Mouse (Mus musculus) lung, adult 18-20 months (tissue): Measurements from ENCODE around the gene Trim9.

Source experiments
- DNase-seq, 2 experiments: peaks; one replicate each; pipeline ENCODE4 v3.0.0; 2022; ENCODE audit warnings: mixed read lengths in 2 of 2

Gene Trim9

GRCm38 (mm10) chr12:70347202-70347841 is at the start of gene Trim9:
Gene Trim9, minus strand, starts transcription at chr12:70347614.
- DNase-seq, result peak; percentile 89 to 91

- DNase-seq, result no peak
Measured at GRCm38 (mm10) chr12:70395061-70395460, 47.6 kb upstream of the Trim9 start.

GRCm38 (mm10) chr12:70391236-70391635 is 43.8 kb upstream of the Trim9 start:
- no peak for DNase-seq

GRCm38 (mm10) chr12:70374976-70375375 is 27.6 kb upstream of the Trim9 start:
- DNase-seq, result no peak

GRCm38 (mm10) chr12:70372874-70373273 is 25.5 kb upstream of the Trim9 start:
- DNase-seq, result no peak

- no peak for DNase-seq
Measured at GRCm38 (mm10) chr12:70369348-70369747, 21.9 kb upstream of the Trim9 start.

GRCm38 (mm10) chr12:70368820-70369219 is 21.4 kb upstream of the Trim9 start:
- no peak for DNase-seq

GRCm38 (mm10) chr12:70367326-70368248 is 20.2 kb upstream of the Trim9 start:
- peak in 1 of 2 experiments; percentile 5 for DNase-seq

- no peak for DNase-seq
Measured at GRCm38 (mm10) chr12:70363016-70363415, 15.6 kb upstream of the Trim9 start.

GRCm38 (mm10) chr12:70360276-70360675 is 12.9 kb upstream of the Trim9 start:
- DNase-seq, result no peak

GRCm38 (mm10) chr12:70359443-70359842 is 12.0 kb upstream of the Trim9 start:
- DNase-seq, result no peak

- DNase-seq, result no peak
Measured at GRCm38 (mm10) chr12:70354926-70355325, 7.5 kb upstream of the Trim9 start.

GRCm38 (mm10) chr12:70350490-70350889 is 3.1 kb upstream of the Trim9 start:
- DNase-seq, result no peak

GRCm38 (mm10) chr12:70349788-70350187 is 2.4 kb upstream of the Trim9 start:
- no peak for DNase-seq

GRCm38 (mm10) chr12:70348026-70348425 is 612 bp upstream of the Trim9 start:
- no peak for DNase-seq

- no peak for DNase-seq
Measured at GRCm38 (mm10) chr12:70346139-70347026, 1.0 kb downstream of the Trim9 start.

- no peak for DNase-seq
Measured at GRCm38 (mm10) chr12:70345531-70346138, 1.8 kb downstream of the Trim9 start.

GRCm38 (mm10) chr12:70335176-70335575 is 12.2 kb downstream of the Trim9 start:
- DNase-seq, result no peak

- no peak for DNase-seq
Measured at GRCm38 (mm10) chr12:70333253-70333805, 14.1 kb downstream of the Trim9 start.

GRCm38 (mm10) chr12:70329059-70329458 is 18.4 kb downstream of the Trim9 start:
- no peak for DNase-seq

GRCm38 (mm10) chr12:70326956-70327355 is 20.5 kb downstream of the Trim9 start:
- no peak for DNase-seq

- no peak for DNase-seq
Measured at GRCm38 (mm10) chr12:70326393-70326792, 21.0 kb downstream of the Trim9 start.
